Mouse (Mus musculus) left cerebral cortex, adult 2 months (tissue): ENCODE results near the gene Ift172. TPM values are rescaled to one million over a fixed set of nuclear protein-coding genes. Genes with fewer than 3 reads are reported as not detected.

Source experiments
- DNase-seq, 2 experiments: peaks; one replicate each; pipeline ENCODE4 v3.0.0; 2021 to 2022; ENCODE audit warnings: low spot score in 2 of 2, mixed read lengths in 1 of 2; ENCODE audit errors: extremely low spot score in 1 of 2
- H3K27ac ChIP-seq: fragments of 200-600 bp; 2 replicates; pipeline ENCODE4 v1.8.1; 2022
- H3K4me3 ChIP-seq: fragments of 200-600 bp; 2 replicates; pipeline ENCODE4 v1.8.1; 2022
- CTCF ChIP-seq: fragments of 200-600 bp; IDR thresholded peaks from 2 replicates; pipeline ENCODE4 v1.8.1; 2022; ENCODE audit warnings: antibody characterized with exemption, mild to moderate bottlenecking, moderate library complexity
- intact Hi-C: fragments of 180-260 bp; cut with DNase I; formaldehyde crosslinking; loops from one replicate; pipeline ENCODE4 v1.15.1; 2025
- total RNA-seq, 2 experiments: library from RNA; stranded (reverse); gene quantifications; 2 replicates each; pipeline ENCODE4 v1.2.3; 2021

The Ift172 gene
- total RNA-seq, 2 experiments from 2014 or later = 106 to 107 TPM

DNA sequence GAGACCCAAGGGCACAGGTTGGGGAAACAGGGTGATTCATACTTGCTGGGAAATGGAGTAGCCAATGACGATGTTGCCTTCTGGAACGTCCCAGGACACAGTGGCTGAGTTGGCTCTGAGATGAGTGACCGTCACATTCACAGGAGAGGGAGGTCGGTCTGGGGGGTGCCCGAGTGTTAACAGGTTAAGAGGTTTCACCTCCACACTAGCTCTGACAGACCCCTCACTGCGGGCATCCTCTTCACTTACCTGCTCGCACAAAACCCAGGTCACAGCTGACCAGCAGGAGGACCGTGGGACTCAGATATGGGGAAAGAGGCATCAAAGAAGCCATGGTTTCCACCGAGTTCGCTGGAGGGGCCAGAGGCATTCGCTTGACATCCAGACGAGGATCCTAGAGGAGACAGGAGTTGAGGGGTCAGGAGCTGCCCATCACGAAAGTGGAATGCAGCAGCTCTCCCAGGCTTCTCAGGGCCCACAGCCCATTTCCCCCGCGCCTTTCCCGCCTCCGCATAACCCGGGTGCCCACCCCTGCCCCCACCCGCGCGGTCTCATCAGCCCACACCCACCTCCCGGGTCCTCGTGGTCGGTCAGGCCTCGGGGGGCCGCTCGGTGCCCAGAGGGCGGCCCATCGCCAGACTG lies 4.2 kb upstream of the Ift172 start:
- DNase-seq = no peak
- H3K27ac ChIP-seq = peak overlapping the region; percentile 79
- no peak; the same call in 1 of the 2 replicates for TF ChIP-seq CTCF
- peak overlapping the region; percentile 83 for H3K4me3 ChIP-seq
- intact Hi-C loops = loop anchor here (2.0 kb wide), 1 partner anchor 54 kb away; the partner anchor contains the start of genes Gm9970 and Nrbp1

DNA sequence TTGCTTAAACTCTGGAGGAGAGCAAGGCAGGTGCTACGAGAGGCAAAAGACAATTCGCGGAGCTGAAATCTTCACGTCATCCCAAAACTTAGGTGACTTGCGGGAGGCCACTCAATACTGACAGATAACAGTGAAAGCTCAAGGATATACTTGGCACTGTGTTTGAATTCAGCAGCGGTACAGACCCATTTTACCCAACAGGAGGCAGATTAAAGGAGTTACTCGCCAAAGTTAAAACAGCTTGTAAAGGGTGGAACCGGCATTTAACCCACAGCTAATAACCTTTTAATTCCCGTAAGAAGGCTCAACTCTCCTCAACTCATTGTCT lies 409 bp upstream of the Ift172 start:
- Histone ChIP-seq H3K4me3 (peak overlapping the region; percentile 55), H3K27ac (peak overlapping the region; percentile 84)
- intact Hi-C loops = no loop called here
- DNase-seq = no peak
- TF ChIP-seq CTCF = no peak; the same call in 1 of the 2 replicates

DNA sequence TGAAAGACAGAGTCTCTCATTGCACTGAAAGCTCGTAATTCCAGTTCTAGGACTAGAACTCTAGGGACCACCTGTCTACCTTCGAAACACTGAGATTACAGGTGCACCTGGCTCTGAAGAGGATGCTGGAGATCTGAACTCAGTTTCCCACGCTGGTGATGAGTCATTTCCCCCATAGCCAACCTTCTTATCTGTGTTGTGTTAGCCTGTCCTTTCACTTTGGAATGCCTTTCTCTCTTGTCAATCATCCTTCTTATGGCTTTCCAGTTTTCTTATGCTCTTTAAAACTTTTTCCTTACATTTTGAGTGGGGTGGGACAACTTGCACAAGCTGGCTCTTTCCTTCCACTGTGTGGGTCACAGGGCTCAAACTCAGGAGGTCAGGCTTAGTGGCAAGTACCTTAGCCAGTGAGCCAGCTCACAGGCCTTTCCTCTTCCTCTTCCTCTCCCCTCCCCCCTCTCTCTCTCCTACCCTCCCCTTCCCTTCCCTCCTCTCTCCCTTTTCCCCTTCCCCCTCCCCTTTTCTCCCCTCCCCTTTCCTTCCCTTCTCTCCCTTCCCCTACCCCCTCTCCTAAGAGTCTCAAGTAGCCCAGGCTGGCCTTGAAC lies 1.2 kb downstream of the Ift172 start:
- TF ChIP-seq CTCF = no peak
- Histone ChIP-seq H3K27ac (no peak overlapping the region), H3K4me3 (no peak overlapping the region)
- DNase-seq = no peak
- intact Hi-C loops = no loop called here

DNA sequence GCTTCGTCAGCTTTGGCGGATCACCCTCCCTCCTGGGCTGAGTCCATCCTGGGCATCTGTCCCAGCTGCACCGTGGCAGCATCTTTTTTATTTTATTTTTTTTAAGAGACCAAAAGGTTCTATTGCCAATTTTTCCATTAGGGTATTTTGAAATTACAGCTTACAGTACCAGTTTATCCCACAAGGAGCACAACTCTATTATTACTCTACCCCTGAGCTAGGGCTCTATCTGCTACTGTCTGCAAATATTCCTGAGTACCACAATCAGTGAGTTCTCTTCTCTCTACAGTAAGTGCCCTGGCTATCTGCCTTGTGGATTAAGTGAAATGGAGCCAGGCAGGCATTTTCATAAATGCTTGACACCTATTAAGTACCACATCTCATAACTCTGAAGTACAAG lies 2.3 kb downstream of the Ift172 start:
- Histone ChIP-seq H3K27ac (no peak overlapping the region), H3K4me3 (no peak overlapping the region)
- no peak; the same call in 1 of the 2 replicates for TF ChIP-seq CTCF
- DNase-seq = no peak
- intact Hi-C loops = no loop called here

DNA sequence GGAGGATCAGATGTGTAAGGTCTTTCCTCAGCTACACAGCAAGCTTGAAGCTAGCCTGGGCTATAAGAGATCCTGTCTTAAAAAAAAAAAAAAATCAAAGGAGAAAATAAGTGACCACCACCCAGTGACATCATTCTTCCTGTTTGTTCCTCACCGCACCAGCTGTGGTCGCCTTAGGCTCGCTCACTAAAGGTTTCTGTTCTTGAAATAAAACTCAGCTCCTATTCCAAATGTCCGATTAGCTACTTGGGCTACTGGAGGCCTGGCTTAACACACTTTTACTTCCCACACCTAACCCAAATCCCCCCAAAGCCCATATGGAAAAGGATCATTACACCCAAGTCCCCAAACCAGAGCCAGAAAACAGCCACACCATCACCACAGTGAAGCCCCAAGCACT lies 2.7 kb downstream of the Ift172 start:
- TF ChIP-seq CTCF = no peak
- DNase-seq = no peak
- intact Hi-C loops = no loop called here
- Histone ChIP-seq H3K27ac (no peak overlapping the region), H3K4me3 (no peak overlapping the region)

DNA sequence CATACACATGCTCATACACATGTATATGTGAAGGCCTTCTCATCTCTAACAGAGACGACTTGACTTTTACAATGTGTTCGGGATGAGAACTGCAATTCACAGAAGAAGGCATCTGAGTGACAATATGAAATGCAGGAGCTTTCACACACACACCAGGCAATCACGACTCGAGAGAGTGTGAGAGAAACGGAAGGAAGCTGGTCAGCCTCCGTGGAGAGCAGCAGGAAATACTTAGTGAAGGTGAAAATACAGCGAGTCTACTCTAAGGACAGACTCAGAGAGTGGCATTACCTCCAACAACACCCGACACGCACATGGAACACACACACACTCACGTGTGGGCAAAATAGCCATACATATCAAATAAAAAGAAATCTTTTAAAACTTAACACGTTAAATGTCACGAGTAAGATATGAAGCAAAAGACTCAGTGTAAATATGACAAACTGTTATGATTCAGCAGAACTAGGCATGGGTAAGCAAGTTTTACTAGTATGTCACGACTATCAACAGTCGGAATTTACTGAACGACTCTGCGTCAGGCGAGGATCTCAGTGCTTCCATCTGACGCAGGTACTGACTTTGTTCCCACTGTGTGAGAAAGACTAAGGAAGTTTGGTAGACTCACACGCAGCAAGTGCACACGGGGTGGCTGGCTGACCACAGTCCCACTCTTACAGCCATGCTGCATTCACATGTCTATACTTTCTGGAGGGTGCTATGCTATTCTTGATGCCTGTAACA lies 11.5 kb downstream of the Ift172 start:
- no peak for TF ChIP-seq CTCF
- no peak overlapping the region for H3K4me3 ChIP-seq
- no peak overlapping the region for H3K27ac ChIP-seq
- intact Hi-C loops = no loop called here
- DNase-seq = no peak

DNA sequence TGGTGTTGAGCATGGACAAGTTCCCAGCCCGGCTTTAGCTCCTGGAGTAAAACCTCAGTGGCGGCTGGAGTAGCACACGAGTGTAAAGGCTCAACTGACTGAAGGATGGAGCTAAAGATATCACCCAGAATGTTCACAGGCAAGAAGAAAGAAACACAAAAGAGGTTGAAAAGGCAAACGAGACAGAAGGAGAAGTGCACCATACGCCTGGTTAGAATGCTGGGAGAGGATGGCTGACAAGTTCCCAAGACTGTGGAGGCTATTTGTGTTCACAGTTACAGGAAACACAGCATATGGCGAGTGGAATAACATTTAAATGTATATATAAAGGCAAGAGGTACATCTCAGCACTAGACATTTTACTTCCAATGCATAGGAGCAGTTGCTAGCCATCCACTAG lies 17.9 kb downstream of the Ift172 start:
- intact Hi-C loops = no loop called here
- Histone ChIP-seq H3K27ac (no peak overlapping the region), H3K4me3 (no peak overlapping the region)
- DNase-seq = no peak
- TF ChIP-seq CTCF = no peak

DNA sequence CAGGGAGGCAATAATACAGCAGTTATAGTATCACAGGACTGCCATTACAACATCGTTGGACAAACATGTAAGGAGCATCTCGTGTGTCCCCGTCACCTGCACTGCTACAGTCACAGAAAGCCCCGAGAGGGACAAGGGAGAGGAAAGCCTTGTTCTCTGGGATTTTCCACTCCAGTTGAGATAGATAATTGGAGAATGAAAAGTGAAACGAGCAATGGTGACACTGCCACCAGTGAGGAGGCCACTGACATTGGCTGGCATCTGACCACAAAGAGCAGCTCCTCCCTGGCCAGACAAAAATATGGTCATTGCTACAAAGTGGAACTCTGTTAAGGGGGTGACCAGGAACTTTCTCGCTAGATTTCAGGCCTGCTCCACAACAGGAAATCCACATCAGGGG lies 23.2 kb downstream of the Ift172 start:
- no peak overlapping the region for H3K4me3 ChIP-seq
- TF ChIP-seq CTCF = no peak
- intact Hi-C loops = no loop called here
- H3K27ac ChIP-seq = no peak overlapping the region
- no peak for DNase-seq

DNA sequence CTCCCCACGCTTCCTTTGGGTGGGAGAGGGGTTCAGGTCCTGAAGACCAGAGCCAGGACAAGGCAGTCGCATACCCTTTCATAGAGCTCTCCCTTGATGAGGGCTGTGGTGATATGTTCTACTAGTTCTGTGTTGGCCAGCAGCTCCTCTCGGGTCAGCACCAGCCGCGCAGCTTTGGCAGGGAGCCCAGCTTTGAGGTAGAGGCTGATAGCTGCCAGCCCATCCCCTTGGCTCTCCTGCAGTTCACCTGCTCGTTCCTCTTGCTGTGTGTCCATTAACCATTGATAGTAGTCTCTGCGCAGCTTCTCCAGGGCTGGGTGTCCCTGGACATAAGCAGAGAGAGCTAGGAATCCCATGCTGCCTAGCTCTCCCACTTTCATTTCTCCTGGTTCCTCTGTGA lies 24.8 kb downstream of the Ift172 start:
- no peak for TF ChIP-seq CTCF
- intact Hi-C loops = no loop called here
- no peak for DNase-seq

DNA sequence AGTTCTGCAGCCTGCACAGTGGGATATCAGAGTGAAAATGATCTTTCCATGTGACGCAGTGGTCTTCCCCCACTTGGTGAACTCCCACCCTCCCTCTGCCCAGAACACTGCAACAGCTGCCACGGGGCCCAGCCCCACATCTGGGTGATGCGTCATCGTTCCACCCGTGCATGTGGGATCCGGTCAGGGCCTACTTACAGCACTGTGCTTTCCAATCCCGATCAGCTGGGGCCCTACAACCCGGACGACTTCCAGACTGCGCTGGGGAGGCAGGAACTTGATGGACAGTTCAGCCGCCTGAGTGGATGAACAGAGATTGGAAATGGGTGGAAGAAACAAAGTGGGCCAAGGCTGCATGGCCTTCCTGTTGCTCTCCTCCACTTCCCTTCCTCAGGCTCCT lies 33.3 kb downstream of the Ift172 start:
- no peak overlapping the region for H3K4me3 ChIP-seq
- H3K27ac ChIP-seq = no peak overlapping the region
- DNase-seq = no peak
- intact Hi-C loops = no loop called here
- no peak for TF ChIP-seq CTCF

More for the DNA sequence above, 24.8 kb downstream of the Ift172 start:
- Histone ChIP-seq H3K4me3 (no peak overlapping the region), H3K27ac (no peak overlapping the region)

DNA sequence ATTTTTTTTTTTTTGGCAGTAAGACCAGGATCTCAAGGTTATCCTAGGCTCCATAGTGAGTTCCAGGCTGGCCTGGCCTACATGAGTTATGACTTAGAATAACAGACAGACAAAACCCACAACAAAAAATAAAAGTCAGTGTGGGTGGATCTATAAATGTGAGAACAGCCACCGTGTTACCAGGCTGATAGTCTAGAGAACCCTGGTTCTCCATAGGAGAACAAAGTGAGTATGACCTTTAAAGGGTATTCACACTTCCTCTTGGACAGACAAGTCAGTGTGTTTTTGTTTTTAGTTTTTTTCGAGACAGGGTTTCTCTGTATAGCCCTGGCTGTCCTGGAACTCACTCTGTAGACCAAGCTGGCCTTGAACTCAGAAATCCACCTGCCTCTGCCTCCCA lies 34.9 kb downstream of the Ift172 start:
- intact Hi-C loops = no loop called here
- DNase-seq = no peak
- H3K4me3 ChIP-seq = no peak overlapping the region
- no peak for TF ChIP-seq CTCF
- no peak overlapping the region for H3K27ac ChIP-seq

DNA sequence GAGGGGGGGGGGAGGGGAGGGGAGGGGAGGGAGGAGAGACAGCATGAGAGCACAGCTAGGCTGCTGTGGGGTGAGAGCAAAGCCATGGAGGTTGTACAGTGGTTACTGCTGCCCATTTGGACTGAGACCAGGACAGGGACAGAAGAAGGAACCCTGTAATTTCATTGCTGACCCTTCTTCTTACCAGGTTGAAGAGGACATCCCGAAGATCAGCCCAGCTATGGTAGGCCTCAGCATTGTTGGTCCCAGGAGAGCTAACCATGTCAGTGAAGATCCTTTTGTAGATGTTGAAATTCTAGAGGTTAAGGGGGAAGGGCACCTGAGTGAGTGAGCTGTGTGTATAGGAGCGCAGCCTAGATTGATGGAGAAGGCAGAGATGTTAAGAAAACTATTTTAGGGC lies 35.5 kb downstream of the Ift172 start:
- intact Hi-C loops = no loop called here
- Histone ChIP-seq H3K27ac (no peak overlapping the region), H3K4me3 (no peak overlapping the region)
- DNase-seq = no peak
- TF ChIP-seq CTCF = no peak

DNA sequence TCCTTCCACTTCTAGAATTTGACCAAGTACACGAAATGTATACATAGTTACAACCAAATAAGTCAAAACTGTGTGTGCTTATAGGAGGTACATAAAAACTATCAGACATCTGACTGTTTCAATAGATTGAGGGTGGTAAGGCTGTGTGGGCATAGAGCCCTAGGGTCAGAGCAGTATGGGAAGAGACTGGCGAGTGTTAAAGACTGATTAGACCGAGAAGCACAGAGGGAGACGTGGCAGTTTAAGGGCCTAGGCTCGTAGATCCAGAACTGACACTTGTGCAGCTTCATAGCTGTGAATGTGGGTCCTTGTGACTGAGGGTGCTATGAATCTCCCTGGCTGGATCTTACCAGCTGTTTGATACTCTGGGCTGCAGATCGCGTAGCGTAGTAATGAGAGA lies 36.0 kb downstream of the Ift172 start:
- Histone ChIP-seq H3K4me3 (no peak overlapping the region), H3K27ac (peak overlapping the region; percentile 16; the same call in 1 of the 2 replicates)
- intact Hi-C loops = no loop called here
- TF ChIP-seq CTCF = no peak
- DNase-seq = no peak
